Mouse (Mus musculus) c-Kit-positive CD71-positive TER-119-positive erythroid progenitor cells, embryonic 14.5 days (primary cell): ENCODE results near the gene Gm10065.
"Not testable (repeated sequence)": the region's sequence is repeated elsewhere in the genome, so short reads cannot be mapped to it uniquely, and the experiment has no call there.

ENCODE experiments used
- DNase-seq: peaks from one replicate; pipeline ENCODE4 v3.0.0-alpha.2; 2013; ENCODE audit warnings: low spot score

Gm10065 gene

DNA sequence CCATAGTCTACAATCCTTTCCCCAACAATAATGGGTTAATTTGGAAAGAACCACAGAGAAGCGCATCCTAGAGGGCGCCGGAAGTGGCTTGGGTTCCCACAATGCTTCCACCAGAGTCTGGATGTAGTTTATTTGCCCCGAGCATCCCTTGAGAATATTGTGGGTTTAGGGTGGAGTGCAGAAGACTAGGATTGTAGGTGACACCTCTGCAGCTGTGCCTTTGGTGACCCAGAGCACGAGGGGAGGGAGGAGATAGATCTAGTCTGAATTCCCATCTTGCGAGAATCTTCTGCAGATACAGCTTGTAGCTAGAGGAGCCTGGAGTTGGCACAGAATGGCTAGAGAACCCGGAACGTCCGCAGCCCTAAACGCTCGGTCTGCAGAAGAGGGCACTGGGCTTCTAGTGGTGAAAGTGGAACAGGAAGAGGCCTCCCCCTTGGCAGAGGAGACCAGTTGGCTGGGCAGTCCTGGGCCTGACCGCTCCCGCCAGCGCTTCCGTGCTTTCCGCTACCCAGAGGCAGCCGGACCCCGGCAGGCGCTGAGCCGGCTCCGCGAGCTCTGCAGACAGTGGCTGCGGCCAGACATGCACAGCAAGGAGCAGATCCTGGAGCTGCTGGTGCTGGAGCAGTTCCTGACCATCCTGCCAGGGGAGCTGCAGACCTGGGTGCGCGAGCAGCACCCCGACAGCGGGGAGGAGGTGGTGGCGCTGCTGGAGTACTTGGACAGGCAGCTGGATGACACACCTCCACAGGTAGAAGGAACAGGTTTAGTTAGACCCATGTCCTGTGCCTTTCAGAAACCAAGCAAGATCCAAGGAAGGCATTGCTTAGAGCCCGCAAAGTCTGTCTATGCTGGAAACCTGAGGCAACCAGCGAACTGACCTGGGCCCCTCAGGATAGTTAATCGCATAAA lies at the start of gene Gm10065, which contains the start of gene Zkscan4:
Gm10065 (minus strand) TSS at position 683 of the 912 bp plus-strand sequence.
Zkscan4 (plus strand) TSS at position 149 of the 912 bp plus-strand sequence.
- DNase-seq, result not testable (repeated sequence)

DNA sequence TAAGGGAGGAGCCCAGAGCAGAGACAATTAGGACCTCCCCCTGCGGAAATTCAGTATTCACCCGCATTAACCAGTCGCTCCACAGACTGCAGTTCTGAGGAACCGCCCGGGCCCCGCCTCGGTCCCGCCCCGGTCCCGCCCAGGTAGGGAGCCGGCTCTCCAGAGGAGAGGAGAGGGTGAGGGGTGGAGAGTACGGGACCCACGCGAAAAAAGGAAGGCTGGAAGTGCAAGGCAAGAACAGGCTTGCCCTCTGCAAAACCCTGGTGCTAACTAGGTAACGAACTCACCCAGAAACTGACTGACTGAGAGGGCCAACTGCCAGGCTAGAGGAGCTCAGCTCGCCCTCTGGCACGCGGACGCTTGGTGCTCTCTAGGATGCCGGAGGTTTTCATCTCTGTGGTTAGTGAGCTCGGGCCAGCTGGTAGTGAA lies 27.0 kb upstream of the Gm10065 start:
- DNase-seq, result peak; percentile 88

GRCm38 (mm10) chr13:21502296-21502695 lies 23.1 kb upstream of the Gm10065 start:
- no peak for DNase-seq

DNA sequence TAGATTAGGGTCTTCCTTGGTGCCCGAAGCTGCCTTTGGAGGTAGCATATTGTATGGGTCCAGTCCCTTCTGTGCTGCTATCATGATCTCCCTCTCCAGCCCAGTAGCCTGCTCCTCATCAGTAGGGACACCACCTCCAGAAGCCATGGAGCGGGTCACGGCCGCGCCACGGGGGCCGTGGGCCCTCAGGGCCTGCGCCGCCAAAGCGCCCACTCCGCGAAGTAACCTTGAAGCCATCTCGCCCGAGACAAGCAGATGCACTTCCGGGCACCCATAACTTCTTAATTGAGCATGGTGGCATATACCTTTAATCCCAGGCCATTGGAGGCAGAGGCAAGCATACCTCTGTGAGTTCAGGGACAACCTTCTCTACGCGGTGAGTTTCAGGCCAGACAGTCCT lies 21.9 kb upstream of the Gm10065 start, which contains the start of gene Gm11273:
Gm11273 (minus strand) TSS at position 237 of the 400 bp plus-strand sequence.
- not testable (repeated sequence) for DNase-seq

- DNase-seq, result no peak
Observed at GRCm38 (mm10) chr13:21495080-21495479, 15.8 kb upstream of the Gm10065 start, which contains the start of gene AK157302. Gene AK157302, plus strand, starts transcription at chr13:21495223.

DNA sequence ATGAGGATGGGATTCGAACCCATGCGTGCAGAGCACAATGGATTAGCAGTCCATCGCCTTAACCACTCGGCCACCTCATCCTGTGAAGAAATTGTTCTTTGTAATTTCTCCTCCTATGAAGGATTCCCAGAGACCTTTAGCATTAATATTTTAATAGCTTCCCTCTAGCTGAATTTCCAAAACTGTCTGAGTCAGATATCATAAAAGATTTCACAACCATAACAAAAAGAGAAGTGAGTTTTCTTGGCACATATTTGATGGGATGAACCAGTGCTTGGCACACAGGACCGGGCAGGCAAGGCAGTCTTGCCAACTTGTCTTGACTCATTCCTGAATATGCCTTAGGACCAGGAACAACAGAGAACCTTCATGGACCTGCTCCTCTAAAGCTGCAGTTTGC lies 13.6 kb upstream of the Gm10065 start:
- no peak for DNase-seq

DNA sequence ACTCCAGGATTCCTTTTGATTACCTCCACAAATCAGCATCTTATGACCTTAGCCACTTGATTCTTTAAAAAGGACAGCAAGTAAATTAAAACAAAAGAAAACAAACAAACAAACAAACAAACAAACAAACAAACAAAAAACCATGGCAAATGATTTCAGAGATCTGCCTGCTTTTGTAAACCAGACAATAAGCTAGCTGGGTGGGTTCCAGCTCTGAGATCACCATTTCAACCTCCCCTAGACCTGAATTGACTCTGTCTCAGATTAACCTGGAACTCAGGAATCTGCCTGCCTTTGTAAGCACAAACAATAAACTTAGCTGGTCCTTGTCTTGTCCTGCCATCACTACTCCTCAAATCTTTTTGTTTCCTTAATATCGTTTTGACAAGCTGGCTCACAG lies 7.6 kb upstream of the Gm10065 start:
- no peak for DNase-seq

- peak; percentile 49 for DNase-seq
Observed at GRCm38 (mm10) chr13:21472427-21472826, 6.8 kb downstream of the Gm10065 start.

DNA sequence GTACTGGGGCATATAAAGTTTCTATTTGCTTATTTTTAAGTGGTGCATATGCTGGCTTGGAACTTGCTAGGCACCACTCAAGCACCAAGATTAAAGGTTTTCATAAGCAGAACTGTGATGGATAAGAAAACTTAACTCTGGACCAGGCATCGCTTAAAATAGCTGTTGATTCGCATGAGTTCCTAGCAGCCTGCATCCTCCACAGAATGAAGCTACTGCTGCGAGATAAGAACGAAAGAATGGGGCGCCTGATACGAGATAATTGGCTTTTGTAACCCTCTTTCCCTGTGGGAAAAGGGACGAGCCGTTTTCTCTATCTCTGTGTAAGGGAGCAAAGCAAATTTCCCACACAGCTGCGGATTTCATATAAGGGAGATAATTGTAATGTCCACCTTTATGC lies 10.1 kb downstream of the Gm10065 start:
- DNase-seq, result no peak

DNA sequence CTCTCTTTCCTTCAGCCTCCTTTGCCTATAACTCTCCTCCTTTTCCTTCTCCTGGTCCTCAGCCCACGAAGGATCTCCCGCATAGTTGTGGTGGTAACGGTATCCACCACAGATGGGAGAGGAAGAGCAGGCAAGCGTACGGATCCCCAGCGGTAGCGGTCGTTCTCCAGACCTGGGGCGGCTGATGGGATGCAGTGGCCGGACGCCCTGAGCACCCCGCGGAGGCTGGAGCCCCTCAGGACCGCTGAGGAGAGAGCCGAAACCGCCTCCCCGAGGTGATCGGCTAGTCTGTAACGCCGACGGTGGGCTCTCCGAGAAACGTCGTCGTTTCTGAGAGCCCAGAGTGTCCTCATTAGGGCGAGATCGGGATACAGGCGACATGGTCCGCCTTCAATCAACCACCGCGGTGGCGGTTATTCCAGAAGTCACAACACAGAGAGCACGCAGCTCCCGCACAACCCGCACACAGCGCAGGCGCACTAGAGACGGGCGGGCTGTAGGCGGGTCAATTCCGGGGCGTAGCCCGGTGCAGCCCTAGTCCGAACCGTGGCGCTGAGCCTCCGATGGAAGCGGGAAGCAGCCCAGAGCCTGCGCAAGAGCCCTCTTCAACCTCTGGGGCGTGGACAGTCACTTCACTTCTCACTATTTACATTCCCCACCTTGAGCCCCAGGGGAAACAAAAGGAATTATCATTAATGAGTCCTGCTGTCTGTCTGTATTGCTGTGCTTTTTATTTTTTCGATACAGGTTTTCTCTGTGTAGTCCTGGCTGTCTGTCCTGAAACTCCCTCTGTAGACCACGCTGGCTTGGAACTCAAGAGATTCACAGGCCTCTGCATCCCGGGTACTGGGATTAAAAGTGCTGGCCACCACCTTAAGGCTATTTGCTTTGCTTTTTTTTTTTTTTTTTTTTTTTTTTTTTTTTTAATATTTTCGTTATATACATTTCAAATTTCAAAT lies 10.9 kb downstream of the Gm10065 start, which contains the start of gene Nkapl:
Nkapl (minus strand) TSS at position 449 of the 959 bp plus-strand sequence.
- DNase-seq, result peak; percentile 92

- DNase-seq, result no peak
Observed at GRCm38 (mm10) chr13:21467336-21467735, 11.9 kb downstream of the Gm10065 start.

DNA sequence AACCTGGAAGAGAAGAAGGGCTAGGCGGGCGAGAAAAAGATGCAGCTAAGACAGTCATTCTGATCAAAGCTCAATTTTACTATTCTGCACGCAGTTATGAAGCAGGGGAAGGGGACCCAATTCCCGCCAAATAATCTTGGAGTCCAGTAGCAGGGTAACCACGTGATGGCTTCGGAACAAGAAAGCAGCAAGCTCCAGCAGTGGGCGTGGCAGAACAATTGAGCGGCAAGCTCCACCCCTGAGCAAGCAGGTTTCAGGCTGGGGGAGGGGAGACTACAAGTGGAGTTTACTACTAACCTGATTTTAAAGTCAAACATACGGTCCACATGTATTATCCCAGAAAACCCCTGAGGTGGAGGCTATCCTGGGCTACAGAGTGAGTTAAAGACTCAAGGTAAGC lies 16.7 kb downstream of the Gm10065 start:
- DNase-seq, result not testable (repeated sequence)

DNA sequence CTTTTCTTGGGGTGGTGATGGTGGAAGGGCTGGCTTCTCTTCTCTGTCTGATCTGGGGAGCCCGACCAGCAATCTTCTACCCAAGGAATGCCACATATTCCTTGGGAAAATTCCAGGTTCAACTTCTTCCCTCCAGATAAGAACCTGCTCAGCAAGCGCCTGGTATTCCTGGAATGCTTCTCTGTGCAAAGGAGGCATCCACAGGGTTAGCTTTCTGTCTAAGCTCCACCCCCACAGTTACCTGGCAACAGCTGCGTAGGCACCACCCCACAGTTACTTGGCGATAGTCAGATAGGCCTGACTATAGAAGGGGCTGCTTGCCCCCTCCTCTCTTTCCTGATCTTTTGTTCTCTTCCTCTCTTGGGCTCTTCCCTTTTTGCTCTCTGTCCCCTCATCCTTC lies 22.9 kb downstream of the Gm10065 start:
- DNase-seq, result no peak

DNA sequence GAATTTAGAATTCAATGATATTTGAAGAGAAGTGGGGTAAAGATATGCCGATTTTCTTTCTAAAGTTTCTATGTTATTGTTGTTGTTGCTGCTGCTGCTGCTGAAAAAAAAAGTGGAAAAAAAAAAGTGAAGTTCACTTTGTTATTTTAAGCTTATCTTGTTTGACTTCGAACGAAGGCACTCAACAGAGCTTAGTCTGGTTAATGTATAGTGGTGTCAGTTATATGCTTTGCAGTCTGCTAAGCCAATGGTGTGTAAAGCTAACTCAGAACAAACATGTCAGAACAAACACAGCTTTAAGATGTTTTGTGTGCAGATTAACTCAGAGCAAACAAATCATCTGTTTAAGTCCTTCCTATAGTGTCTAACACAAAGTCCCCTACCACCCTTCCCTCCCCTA lies 25.1 kb downstream of the Gm10065 start:
- no peak for DNase-seq

GRCm38 (mm10) chr13:21453449-21453848 lies 25.8 kb downstream of the Gm10065 start, which contains the start of gene Zscan26:
Gene Zscan26, minus strand, starts transcription at chr13:21453730.
- DNase-seq, result peak; percentile 71

DNA sequence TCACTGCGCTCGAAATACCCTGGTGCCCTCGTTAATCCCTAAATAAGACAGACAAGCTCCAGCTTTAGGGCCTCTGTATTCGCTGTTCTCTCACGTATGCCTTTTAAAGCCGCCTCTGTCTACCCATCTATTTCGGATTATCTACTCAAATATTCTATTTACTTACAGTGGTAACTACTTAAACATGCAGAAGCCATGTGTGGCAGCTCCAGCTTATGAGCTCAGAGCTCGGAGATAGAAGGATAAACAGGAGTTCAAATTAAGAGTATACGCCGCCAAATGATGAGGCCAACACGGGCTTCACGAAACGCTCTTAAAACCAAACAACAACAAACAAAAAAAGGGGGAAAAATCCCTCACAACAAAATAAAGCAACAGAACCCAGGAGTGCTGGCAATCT lies 26.2 kb downstream of the Gm10065 start:
- no peak for DNase-seq

DNA sequence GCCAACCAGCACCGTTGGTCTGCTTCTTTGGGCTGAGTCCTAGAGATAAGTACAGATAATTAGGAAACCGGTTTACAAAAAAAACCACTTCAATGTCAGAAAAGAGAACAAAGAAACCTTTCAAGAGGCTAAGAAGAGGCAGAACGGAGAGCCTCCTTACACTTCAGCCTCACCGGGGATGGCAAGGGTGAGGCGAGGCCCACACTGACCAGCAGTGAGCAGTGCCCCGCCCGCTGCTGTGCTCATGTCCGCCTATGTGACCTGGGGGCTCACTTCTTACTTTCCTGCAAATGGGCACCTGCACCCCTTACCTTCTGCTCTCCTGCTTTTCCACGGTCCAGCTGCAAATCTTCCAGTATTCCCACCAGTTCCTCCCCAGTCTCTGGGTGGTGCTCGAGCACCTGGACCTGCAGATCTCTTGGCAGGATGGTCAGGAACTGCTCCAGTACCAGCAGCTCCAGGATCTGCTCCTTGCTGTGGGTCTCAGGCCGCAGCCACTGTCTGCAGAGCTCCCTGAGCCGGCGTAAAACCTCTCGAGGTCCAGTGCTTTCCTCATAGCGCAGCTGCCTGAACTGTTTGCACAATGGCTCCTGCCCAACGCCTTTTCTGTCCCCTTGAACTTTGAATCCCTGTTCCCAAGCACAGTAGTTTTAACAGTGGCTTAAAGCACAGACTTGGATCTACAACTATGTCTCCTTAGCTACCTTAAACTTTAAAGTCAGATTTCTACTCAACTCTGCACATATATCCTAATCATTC lies 31.2 kb downstream of the Gm10065 start:
- no peak for DNase-seq

DNA sequence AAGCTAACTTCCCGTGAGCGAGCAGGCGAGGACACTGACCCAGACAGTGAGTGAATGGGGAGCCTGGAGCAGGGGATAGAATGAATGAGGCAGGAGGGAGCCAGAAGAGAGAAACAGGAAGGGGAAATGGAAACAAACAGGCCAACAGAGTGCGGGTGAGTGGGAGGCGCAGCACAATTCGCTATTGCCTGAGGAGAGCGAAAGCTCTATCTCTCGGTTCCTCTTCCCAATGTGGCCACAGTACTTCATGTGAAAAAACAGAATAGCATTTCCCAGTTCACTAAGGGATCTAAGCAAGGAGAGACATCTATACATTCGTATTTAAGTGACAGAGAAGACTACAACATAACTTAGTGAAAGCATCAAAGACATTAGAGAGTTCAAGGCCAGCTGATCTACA lies 32.4 kb downstream of the Gm10065 start:
- no peak for DNase-seq

GRCm38 (mm10) chr13:21441207-21441572 lies 38.1 kb downstream of the Gm10065 start:
- no peak for DNase-seq

DNA sequence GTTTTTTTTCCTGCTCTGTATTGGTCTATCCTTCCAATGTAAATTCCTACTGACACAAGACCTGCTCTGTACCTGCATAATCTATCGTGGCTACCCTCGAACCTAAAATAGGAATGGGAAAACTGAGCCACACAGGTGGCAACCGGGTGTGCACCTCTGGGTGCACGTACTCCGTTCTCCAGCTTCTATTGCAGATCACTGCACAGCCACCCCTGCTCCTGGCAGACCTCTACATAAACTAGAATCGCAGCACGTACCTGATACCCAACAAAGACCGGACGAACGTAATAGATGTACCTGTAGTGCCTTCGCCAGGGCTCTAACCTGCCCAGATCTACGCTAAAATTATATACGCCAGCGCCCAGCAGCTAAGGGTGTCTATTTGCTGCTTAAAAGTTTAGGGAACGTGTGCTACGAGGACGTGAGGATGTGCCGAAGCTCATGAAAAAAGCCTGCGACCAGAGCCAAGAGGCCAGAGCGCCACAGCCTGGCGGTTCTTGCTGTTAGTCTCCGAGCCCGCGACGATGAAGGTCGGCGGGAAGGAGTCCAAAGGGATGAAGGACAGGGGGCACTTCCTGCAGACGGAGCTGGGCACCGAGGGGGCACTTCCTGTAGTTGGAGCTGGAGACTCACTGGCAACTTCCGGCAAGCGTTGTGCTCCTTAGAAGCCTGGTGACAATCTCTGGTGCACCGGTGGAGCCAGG lies 38.6 kb downstream of the Gm10065 start, which contains the start of gene Pgbd1:
Pgbd1 (minus strand) TSS at position 556 of the 704 bp plus-strand sequence.
- peak; percentile 72 for DNase-seq

DNA sequence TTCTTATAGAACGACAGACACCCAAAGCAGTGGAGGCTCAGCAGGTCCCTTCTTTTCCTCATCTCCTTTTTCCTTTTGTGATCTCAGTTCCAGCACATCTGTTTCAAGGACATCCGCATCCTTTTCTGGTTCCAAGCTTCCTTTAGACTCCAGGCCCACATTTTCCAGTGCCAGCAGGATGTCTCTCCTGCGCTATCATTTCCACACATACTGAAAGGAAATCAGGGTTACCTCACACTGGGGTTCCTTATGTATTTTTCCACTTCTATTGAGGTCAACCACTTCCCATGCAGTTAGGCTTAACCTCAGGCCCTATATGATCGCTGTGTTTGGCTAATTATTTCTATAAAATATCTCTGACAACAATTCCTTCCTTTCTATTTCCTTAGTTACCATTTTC lies 43.8 kb downstream of the Gm10065 start:
- DNase-seq, result no peak
